Mouse (Mus musculus) brain, embryonic 14.5 days (tissue): Measurements from ENCODE around the gene Gm9857. TPM values are rescaled to one million over a fixed set of nuclear protein-coding genes. Genes with fewer than 3 reads are reported as not detected.

ENCODE experiments used
- DNase-seq: peaks from one replicate; pipeline ENCODE4 v3.0.0-alpha.2; 2011; ENCODE audit warnings: low read depth
- CTCF ChIP-seq: fragments of 200-500 bp; IDR thresholded peaks from 2 replicates; pipeline ENCODE4 v1.5.1; 2012; ENCODE audit warnings: inconsistent platforms, mild to moderate bottlenecking, moderate library complexity, borderline replicate concordance; ENCODE audit not compliant: insufficient read depth, insufficient read length; ENCODE audit errors: extremely low read depth
- POLR2A ChIP-seq: fragments of 200-500 bp; IDR thresholded peaks from 2 replicates; pipeline ENCODE4 v1.6.1; 2012; ENCODE audit warnings: mild to moderate bottlenecking, inconsistent platforms, borderline replicate concordance; ENCODE audit not compliant: poor library complexity, insufficient read depth, insufficient read length, severe bottlenecking; ENCODE audit errors: extremely low read depth
- polyA plus RNA-seq: library from polyadenylated mRNA; depleted of rRNA; stranded (reverse); fragments of >200 nt; gene quantifications from 2 replicates; pipeline ENCODE4 v1.2.3, GENCODE M21; 2012; rRNA removed

Gene Gm9857
- polyA plus RNA-seq, 1 experiment: 1.3 TPM

DNA sequence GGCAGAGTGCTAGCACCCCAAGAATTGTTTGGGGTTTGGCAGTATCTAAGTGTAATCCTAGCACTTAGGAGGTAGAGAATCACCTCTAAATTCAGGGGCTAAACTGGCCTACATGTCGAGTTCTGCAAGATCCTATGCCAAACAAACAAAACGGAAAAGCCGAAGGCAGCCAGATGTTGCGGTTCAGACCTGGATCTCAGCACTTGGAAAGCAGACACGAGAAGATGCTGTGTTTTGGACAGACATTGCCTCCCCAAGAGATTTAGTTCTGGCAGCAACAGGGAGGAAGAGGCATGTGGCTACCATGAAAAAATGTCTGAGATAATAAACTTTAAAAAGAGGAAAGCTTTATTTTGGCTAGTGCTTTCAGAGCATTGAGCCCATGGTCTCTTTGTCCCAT lies 39.6 kb downstream of the Gm9857 start:
- TF ChIP-seq POLR2A (no peak), CTCF (no peak)
- no peak for DNase-seq

DNA sequence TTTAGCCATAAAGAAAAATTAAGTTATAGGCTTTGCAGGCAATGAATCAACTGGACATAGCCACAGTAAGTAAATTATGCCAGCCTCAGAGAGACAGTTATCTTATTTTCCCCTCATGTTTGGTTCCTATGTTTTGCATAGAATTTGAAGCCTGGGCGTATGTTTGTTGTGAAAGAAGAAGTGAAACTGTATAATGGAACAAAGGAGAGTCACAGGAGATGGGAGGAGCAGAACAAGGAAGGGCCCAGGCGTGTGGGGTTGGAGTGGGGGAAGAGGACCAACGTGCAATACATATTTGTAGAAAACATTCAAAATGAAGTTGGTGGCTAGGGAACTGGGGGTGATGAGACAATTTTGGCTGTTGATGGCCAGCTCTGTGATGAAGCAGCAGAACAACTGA lies 40.1 kb downstream of the Gm9857 start:
- DNase-seq: no peak
- TF ChIP-seq CTCF: no peak
- TF ChIP-seq POLR2A: no peak

DNA sequence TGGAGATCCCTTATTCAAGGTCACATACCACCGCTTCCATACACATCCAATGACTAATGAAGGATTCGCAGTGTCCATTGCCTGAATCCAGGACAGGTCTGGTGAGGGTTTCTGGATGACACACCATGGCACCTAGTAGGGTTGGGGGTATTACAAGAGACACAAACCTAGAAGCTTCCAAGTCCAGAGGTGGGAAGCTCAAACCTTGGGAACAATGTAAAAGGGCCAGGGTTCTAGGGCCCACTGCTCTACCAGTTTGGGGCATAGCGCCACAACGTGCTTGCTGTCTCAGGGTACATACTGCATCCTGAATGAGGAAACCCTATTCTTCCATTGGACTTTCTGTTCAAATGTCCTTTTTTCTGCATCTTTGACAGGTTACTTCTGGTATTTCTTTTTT lies 41.6 kb downstream of the Gm9857 start:
- TF ChIP-seq POLR2A (no peak), CTCF (no peak)

DNA sequence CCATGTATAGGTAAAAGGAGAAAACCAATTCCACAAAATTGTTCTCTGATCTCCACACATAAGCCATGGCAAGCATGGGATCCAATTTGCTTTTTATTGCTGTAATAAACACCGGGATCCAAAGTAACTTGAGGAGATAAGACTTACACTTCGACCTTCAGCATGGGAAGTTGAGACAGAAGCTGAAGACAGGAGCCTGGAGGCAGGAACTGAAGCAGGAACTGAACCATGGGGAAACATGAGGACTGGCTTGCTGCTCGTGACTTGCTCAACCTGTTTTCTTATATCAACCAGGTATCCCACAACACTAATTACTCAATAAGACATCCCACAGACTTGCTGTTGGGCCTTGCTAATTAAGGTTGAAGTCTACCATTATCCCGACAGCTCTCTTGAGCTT lies 47.3 kb downstream of the Gm9857 start:
- TF ChIP-seq POLR2A (no peak), CTCF (no peak)
- no peak for DNase-seq

More for the DNA sequence above, 41.6 kb downstream of the Gm9857 start:
- no peak for DNase-seq

DNA sequence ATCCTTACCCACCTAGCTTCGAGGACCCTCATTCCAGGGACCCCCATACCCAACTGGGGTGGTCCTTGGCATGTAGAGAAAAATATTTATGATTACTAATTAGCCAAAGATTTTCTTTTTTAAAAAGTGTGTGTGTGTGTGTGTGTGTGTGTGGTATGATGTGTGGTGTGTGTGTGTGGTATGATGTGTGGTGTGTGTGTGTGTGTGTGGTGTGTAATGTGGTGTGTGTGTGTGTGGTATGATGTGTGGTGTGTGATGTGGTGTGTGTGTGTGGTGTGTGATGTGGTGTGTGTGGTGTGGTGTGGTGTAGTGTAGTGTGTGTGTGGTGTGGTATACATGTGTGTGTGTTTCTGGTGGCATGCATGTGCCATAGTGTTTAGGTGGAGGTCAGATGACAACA lies 48.2 kb downstream of the Gm9857 start:
- no peak for DNase-seq
- TF ChIP-seq CTCF (no peak), POLR2A (no peak)

Other genes starting within 250 kb of the Gm9857 start
- gene Gpsm2, start 218.1 kb downstream of the Gm9857 start, polyA plus RNA-seq: 14.5 and 14.7 TPM in 2 replicates
- 0.03 and 0.05 TPM in 2 replicates for gene Aknad1, start 200.8 kb downstream of the Gm9857 start, polyA plus RNA-seq
- 9.9 and 11.8 TPM in 2 replicates for gene Stxbp3, start 99.9 kb downstream of the Gm9857 start, polyA plus RNA-seq
- gene Fndc7, start 50.4 kb downstream of the Gm9857 start, polyA plus RNA-seq: 0.09 and 0.11 TPM in 2 replicates
- 68.0 and 78.4 TPM in 2 replicates for gene Prpf38b, start 28.7 kb downstream of the Gm9857 start, polyA plus RNA-seq
- gene Henmt1, start 572 bp downstream of the Gm9857 start, polyA plus RNA-seq: 1.2 and 1.5 TPM in 2 replicates
- gene Fam102b, start 87.2 kb upstream of the Gm9857 start, polyA plus RNA-seq: 15.3 and 26.5 TPM in 2 replicates
- gene Slc25a54, start 140.0 kb upstream of the Gm9857 start, polyA plus RNA-seq: not detected in 2 replicates
- gene Slc25a24, start 182.7 kb upstream of the Gm9857 start, polyA plus RNA-seq: 6.0 and 6.9 TPM in 2 replicates